Mouse (Mus musculus): ENCODE measurements at regions not wholly inside any gene's neighbourhood (a gene's known extent, or its start where the extent isn't known, plus 50 kb on each side); places are given as distances from the start of the nearest gene placed in this dataset.

DNA sequence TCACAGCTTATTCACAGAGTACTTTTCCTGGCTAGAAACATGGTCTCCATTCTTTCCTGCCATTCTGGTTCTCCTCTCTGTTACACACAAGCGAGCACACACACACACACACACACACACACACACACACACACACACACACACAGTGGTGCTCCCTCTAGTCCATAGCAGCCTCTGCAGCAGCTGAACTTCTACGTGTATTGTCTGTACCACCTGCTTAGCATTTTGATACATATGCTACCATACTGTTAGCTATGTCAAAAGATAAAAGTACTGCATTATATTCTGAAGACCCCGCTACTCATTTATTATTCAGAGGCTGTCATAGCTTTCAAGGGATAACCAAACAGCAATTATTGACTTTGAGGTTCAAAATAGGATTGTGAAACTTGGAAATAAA, 372.3 kb upstream of the Rag2 start:
- TF ChIP-seq CTCF (IDR thresholded peaks at IDR 0.05) (no peak), EP300 (IDR thresholded peaks at IDR 0.05; ENCODE audit: insufficient read depth, low read depth, low read length) (no peak), POLR2A (IDR thresholded peaks at IDR 0.05; ENCODE audit: insufficient read depth, low read depth, low read length) (no peak)
